Comparison of ENCODE assay signal across 24 mouse cellular contexts in genomic region chr9:70927701-70928100, GRCm38 (mm10). TPM values are rescaled to one million over a fixed set of nuclear protein-coding genes. Genes with fewer than 3 reads are reported as not detected.
DNase-seq lines count a peak whose midpoint lies in the region; ATAC-seq and TF ChIP-seq lines count a peak whose summit lies in the region.
"Had no signal": no experiment of that assay in that cellular context is flagged by ENCODE, and none has a peak within 500 bp of the region (broad histone marks: within the 10 kb centered on the region; RNA-seq: fewer than 3 reads in every experiment).

No protein-coding gene starts in this region.

- H3K4me1 ChIP-seq in forebrain, embryonic 10.5 days = no peaks in the 10 kb centered on the region
- no peaks in the 10 kb centered on the region for H3K4me1 ChIP-seq in forebrain, embryonic 12.5 days
- peaks cover 32% of the 10 kb centered on the region for H3K4me1 ChIP-seq in heart, embryonic 13.5 days
- H3K4me1 ChIP-seq in liver, embryonic 14.5 days (replicated peaks; ENCODE audit: control insufficient read depth in 2 of 2, insufficient read depth in 2 of 2, low read length in 1 of 2) = peaks cover 68 to 70% of the 10 kb centered on the region in 2 experiments
- H3K4me1 ChIP-seq in limb, embryonic 10.5 days = peaks cover 2% of the 10 kb centered on the region; the same call in 1 of the 2 replicates
- H3K4me1 ChIP-seq: forebrain, embryonic 15.5 days had no signal

- no peak overlapping the region for H3K4me3 ChIP-seq in forebrain, embryonic 10.5 days
- H3K4me3 ChIP-seq in forebrain, embryonic 12.5 days (replicated peaks) = no peak overlapping the region
- no peak overlapping the region for H3K4me3 ChIP-seq in heart, embryonic 13.5 days
- no peak overlapping the region for H3K4me3 ChIP-seq in liver, embryonic 14.5 days (ENCODE audit: insufficient read depth in 1 of 2, low read depth in 2 of 2, low read length in 2 of 2)
- H3K4me3 ChIP-seq in limb, embryonic 10.5 days = no peak overlapping the region
- H3K4me3 ChIP-seq: forebrain, embryonic 15.5 days; midbrain, embryonic 13.5 days had no signal

- no peaks in the 10 kb centered on the region for H3K9me3 ChIP-seq in forebrain, embryonic 10.5 days
- no peaks in the 10 kb centered on the region for H3K9me3 ChIP-seq in forebrain, embryonic 12.5 days
- 0 out of 2 replicates have a peak, but pooled peaks cover 4% of the 10 kb centered on the region for H3K9me3 ChIP-seq in heart, embryonic 13.5 days
- no peaks in the 10 kb centered on the region for H3K9me3 ChIP-seq in liver, embryonic 14.5 days (ENCODE audit: control insufficient read depth, low read length)
- no peaks in the 10 kb centered on the region for H3K9me3 ChIP-seq in limb, embryonic 10.5 days (replicated peaks)
- H3K9me3 ChIP-seq: forebrain, embryonic 15.5 days; G1E; midbrain, embryonic 13.5 days had no signal

- no peak overlapping the region for H3K9ac ChIP-seq in forebrain, embryonic 12.5 days
- H3K9ac ChIP-seq in heart, embryonic 13.5 days = no peak overlapping the region
- peak overlapping the region; percentile 76 for H3K9ac ChIP-seq in liver, embryonic 14.5 days (replicated peaks)
- H3K9ac ChIP-seq: forebrain, embryonic 15.5 days; hindbrain, embryonic 14.5 days; midbrain, embryonic 13.5 days had no signal

- peak overlapping the region; percentile 20; the same call in 1 of the 2 replicates for H3K27ac ChIP-seq in forebrain, embryonic 10.5 days
- H3K27ac ChIP-seq in forebrain, embryonic 12.5 days = no peak overlapping the region
- peak overlapping the region; percentile 64; the same call in 1 of the 2 replicates for H3K27ac ChIP-seq in heart, embryonic 13.5 days (replicated peaks)
- H3K27ac ChIP-seq in liver, embryonic 14.5 days = peak overlapping the region; percentile 99
- H3K27ac ChIP-seq in limb, embryonic 10.5 days = no peak overlapping the region
- H3K27ac ChIP-seq: forebrain, embryonic 15.5 days; hindbrain, embryonic 14.5 days; macrophage; midbrain, embryonic 13.5 days had no signal

- no peaks in the 10 kb centered on the region for H3K36me3 ChIP-seq in forebrain, embryonic 10.5 days (replicated peaks)
- no peaks in the 10 kb centered on the region for H3K36me3 ChIP-seq in forebrain, embryonic 12.5 days (replicated peaks)
- no peaks in the 10 kb centered on the region for H3K36me3 ChIP-seq in heart, embryonic 13.5 days
- H3K36me3 ChIP-seq in liver, embryonic 14.5 days (replicated peaks; ENCODE audit: control insufficient read depth, insufficient read depth, low read depth) = no peaks in the 10 kb centered on the region
- no peaks in the 10 kb centered on the region for H3K36me3 ChIP-seq in limb, embryonic 10.5 days
- H3K36me3 ChIP-seq: forebrain, embryonic 15.5 days; G1E; midbrain, embryonic 13.5 days had no signal

- TF ChIP-seq EP300 in liver, embryonic 14.5 days (IDR thresholded peaks at IDR 0.05; ENCODE audit: low read depth) = no peak

- no peak for ATAC-seq in forebrain, embryonic 12.5 days (ENCODE audit: low FRiP score)
- no peak for ATAC-seq in heart, embryonic 13.5 days (ENCODE audit: extremely low read depth, insufficient number of reproducible peaks, low FRiP score, low TSS enrichment)
- ATAC-seq in liver, embryonic 14.5 days (ENCODE audit: insufficient read depth) = no peak
- ATAC-seq: activated CD4-positive, CD25-positive, alpha-beta regulatory T cell, adult 4 months; forebrain, embryonic 15.5 days; intestine, postnatal 0 days; midbrain, embryonic 13.5 days had no signal

- no peaks in the 10 kb centered on the region for H3K27me3 ChIP-seq in forebrain, embryonic 10.5 days (ENCODE audit: poor library complexity, severe bottlenecking)
- no peaks in the 10 kb centered on the region for H3K27me3 ChIP-seq in forebrain, embryonic 12.5 days
- H3K27me3 ChIP-seq in heart, embryonic 13.5 days (replicated peaks) = no peaks in the 10 kb centered on the region
- no peaks in the 10 kb centered on the region for H3K27me3 ChIP-seq in liver, embryonic 14.5 days (ENCODE audit: control insufficient read depth, insufficient read depth, low read length)
- no peaks in the 10 kb centered on the region for H3K27me3 ChIP-seq in limb, embryonic 10.5 days (ENCODE audit: low read depth, poor library complexity, severe bottlenecking)
- H3K27me3 ChIP-seq: forebrain, embryonic 15.5 days; midbrain, embryonic 13.5 days had no signal

- DNase-seq in forebrain, embryonic 10.5 days (ENCODE audit: extremely low spot score, low spot score) = no peak
- DNase-seq in heart, adult 9 months (ENCODE audit: low spot score in 2 of 2) = no peak
- peak; percentile 30 for DNase-seq in Muller cell, postnatal 12 days (ENCODE audit: inconsistent ontology term)
- no peak for DNase-seq in liver, embryonic 14.5 days (ENCODE audit: low read depth in 3 of 3, low spot score in 3 of 3)
- DNase-seq in gastrocnemius, postnatal 4 days (ENCODE audit: low spot score in 2 of 2) = no peak
- no peak for DNase-seq in limb, embryonic 10.5 days (ENCODE audit: low spot score)
- DNase-seq: adrenal gland, adult 2 months; adrenal gland, postnatal 36 days; cerebellum, adult 8-10 months; cerebellum, postnatal 36 days; gastrocnemius, postnatal 36 days; kidney, postnatal 14 days; layer of hippocampus, adult 9-11 months had no signal

- no peak overlapping the region for H3K4me2 ChIP-seq in forebrain, embryonic 12.5 days
- H3K4me2 ChIP-seq in heart, embryonic 13.5 days = no peak overlapping the region
- H3K4me2 ChIP-seq in liver, embryonic 14.5 days (ENCODE audit: low read depth) = peak overlapping the region; percentile 36
- H3K4me2 ChIP-seq: forebrain, embryonic 15.5 days; hindbrain, embryonic 14.5 days; midbrain, embryonic 13.5 days had no signal

- TF ChIP-seq CTCF in liver, embryonic 14.5 days (IDR thresholded peaks at IDR 0.05; ENCODE audit: low read depth) = no peak

RNA-seq across cellular contexts. Expression of gene Lipc, which starts 24.3 kb away (rescaled TPM):
- polyA plus RNA-seq in forebrain, embryonic 10.5 days (2016; fragmentation: Nextera tagmentation; extraction: Ambion mirVana) = not detected in 2 replicates
- not detected in 2 replicates for polyA plus RNA-seq in forebrain, embryonic 12.5 days (2016; fragmentation: Nextera tagmentation; extraction: Ambion mirVana)
- polyA plus RNA-seq in heart, embryonic 13.5 days (2015; fragmentation: Nextera tagmentation; extraction: Ambion mirVana) = 0.21 and 0.93 TPM in 2 replicates
- polyA plus RNA-seq in liver, embryonic 14.5 days (2012; rRNA removed) = 19.3 and 22.4 TPM in 2 replicates
- polyA plus RNA-seq in liver, embryonic 14.5 days (2014; fragmentation: Nextera tagmentation; extraction: Ambion mirVana) = 26.8 and 30.3 TPM in 2 replicates
- 1 to 10 TPM in 1 of 2 experiments, under 1 TPM in 1; 0.15 to 1.2 TPM for total RNA-seq in gastrocnemius, postnatal 4 days (2021)
- polyA plus RNA-seq in limb, embryonic 10.5 days (2016; fragmentation: Nextera tagmentation; extraction: Ambion mirVana) = not detected in 2 replicates
- total RNA-seq: gastrocnemius, adult 18-20 months; gastrocnemius, postnatal 36 days had no signal
- polyA plus RNA-seq: embryonic facial prominence, embryonic 11.5 days; forebrain, embryonic 15.5 days; G1E; intestine, postnatal 0 days; midbrain, embryonic 13.5 days had no signal

Comparison
In these comparisons a context has a peak if more than half of its experiments do, and no peak if none do; other contexts are left out.
1. H3K27ac ChIP-seq: peak in forebrain, embryonic 10.5 days (single experiment), heart, embryonic 13.5 days (single experiment) and liver, embryonic 14.5 days (single experiment); none in forebrain, embryonic 12.5 days (single experiment) and limb, embryonic 10.5 days (single experiment).
2. RNA of gene Lipc, which starts 24.3 kb away (polyA plus RNA-seq): 19.3 to 30.3 TPM in liver, embryonic 14.5 days; 0.21 to 0.93 TPM in heart, embryonic 13.5 days, not detected in forebrain, embryonic 10.5 days, not detected in forebrain, embryonic 12.5 days and not detected in limb, embryonic 10.5 days; every median in the first group is over 10 times any median in the second.